Mouse (Mus musculus): ENCODE results near the gene Scaf1.

Gene Scaf1

DNA sequence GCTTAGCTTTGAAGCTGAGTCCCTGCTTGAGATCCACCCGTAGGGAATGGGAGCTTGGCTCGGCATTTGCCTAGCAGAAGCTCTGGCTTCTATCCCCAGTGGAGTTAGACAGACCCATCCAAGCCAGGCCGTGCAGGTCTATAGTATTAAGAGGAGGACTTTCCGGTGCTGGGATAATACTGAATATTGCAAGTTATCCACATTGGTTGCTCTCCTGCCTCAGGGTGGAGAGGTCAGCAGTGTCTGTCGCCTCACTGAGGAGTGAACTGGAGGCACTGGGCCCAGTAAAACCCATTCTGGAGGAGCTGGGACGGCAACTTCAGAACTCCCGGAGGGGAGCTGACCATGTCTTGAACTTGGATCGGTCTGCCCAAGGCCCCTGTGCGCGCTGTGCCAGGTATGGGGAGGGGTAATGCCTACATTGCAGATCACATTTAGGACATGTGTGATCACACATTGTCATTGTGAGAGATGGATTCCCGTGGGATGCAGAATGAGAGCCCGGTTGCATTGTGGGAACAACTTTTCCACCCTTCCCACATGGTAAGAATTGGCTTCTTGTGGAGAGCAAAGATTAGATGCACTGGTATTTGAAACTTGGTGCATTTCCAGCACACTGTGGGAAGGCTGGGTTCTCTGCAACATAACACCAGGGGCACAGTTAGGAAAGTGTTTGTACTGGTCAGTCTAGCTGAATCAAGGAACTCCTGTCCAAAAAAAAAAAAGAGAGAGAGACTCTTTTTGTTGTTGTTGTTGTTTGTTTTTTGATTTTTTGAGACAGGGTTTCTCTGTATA, 61.9 kb downstream of the Scaf1 start:
- peak; percentile 74 for DNase-seq (ENCODE audit: low spot score)

- no peak for DNase-seq (ENCODE audit: low spot score)
Observed at GRCm38 (mm10) chr7:44953561-44953960, 62.6 kb downstream of the Scaf1 start.
